ENCODE assay signal across 10 mouse cellular contexts in genomic region chr5:88575506-88576338, GRCm38 (mm10). TPM values are rescaled to one million over a fixed set of nuclear protein-coding genes. Genes with fewer than 3 reads are reported as not detected.
DNase-seq lines count a peak whose midpoint lies in the region; ATAC-seq lines count a peak whose summit lies in the region.
"Had no signal": no experiment of that assay in that cellular context is flagged by ENCODE, and none has a peak within 500 bp of the region (broad histone marks: within the 10 kb centered on the region; RNA-seq: fewer than 3 reads in every experiment).

No protein-coding gene starts in this region.

- no peak overlapping the region for H3K27ac ChIP-seq in forebrain, embryonic 14.5 days (ENCODE audit: low read depth, low read length)
- no peak overlapping the region for H3K27ac ChIP-seq in kidney, embryonic 16.5 days (ENCODE audit: low read length)
- no peak overlapping the region for H3K27ac ChIP-seq in midbrain, embryonic 15.5 days

- DNase-seq in left cerebral cortex, postnatal 4 days: peak; percentile 31
- no peak for DNase-seq in left cerebral cortex, postnatal 10 days (ENCODE audit: extremely low spot score in 1 of 2, low spot score in 2 of 2)
- peak; percentile 60 for DNase-seq in forebrain, embryonic 14.5 days (ENCODE audit: low spot score)
- DNase-seq in lung, postnatal 36 days: peak; percentile 58
- no peak for DNase-seq in left cerebral cortex, adult 11 months (ENCODE audit: low spot score)
- no peak for DNase-seq in layer of hippocampus, adult 8-10 months (ENCODE audit: low spot score in 2 of 2)
- DNase-seq: cerebellum, adult 18-20 months had no signal

- 0 out of 2 replicates have a peak, but pooled peaks cover 1% of the 10 kb centered on the region for H3K36me3 ChIP-seq in forebrain, embryonic 14.5 days (ENCODE audit: control insufficient read depth, insufficient read depth, low read length)
- 0 out of 2 replicates have a peak, but pooled peaks cover 5% of the 10 kb centered on the region for H3K36me3 ChIP-seq in kidney, embryonic 16.5 days (ENCODE audit: insufficient read depth, low read length)
- H3K36me3 ChIP-seq in midbrain, embryonic 15.5 days (replicated peaks): no peaks in the 10 kb centered on the region

- 68% methylated on average over 3 of the region's 3 CpGs for WGBS in forebrain, embryonic 14.5 days
- 59% methylated on average over 3 of the region's 3 CpGs for WGBS in kidney, embryonic 16.5 days
- WGBS in midbrain, embryonic 15.5 days: 75% methylated on average over 3 of the region's 3 CpGs

- no peak overlapping the region for H3K9ac ChIP-seq in forebrain, embryonic 14.5 days (ENCODE audit: low read length)
- H3K9ac ChIP-seq in kidney, embryonic 16.5 days (replicated peaks; ENCODE audit: low read length): no peak overlapping the region
- no peak overlapping the region for H3K9ac ChIP-seq in midbrain, embryonic 15.5 days

- H3K4me2 ChIP-seq in forebrain, embryonic 14.5 days (ENCODE audit: low read length): no peak overlapping the region
- no peak overlapping the region for H3K4me2 ChIP-seq in kidney, embryonic 16.5 days (replicated peaks; ENCODE audit: low read depth, low read length)
- no peak overlapping the region for H3K4me2 ChIP-seq in midbrain, embryonic 15.5 days

- intact Hi-C loops in left cerebral cortex, postnatal 4 days (cut with DNase I): no loop called here
- intact Hi-C loops in left cerebral cortex, postnatal 10 days (cut with DNase I): no loop called here

- no peaks in the 10 kb centered on the region for H3K27me3 ChIP-seq in forebrain, embryonic 14.5 days (replicated peaks; ENCODE audit: control insufficient read depth, insufficient read depth, low read length)
- no peaks in the 10 kb centered on the region for H3K27me3 ChIP-seq in kidney, embryonic 16.5 days (ENCODE audit: insufficient read depth, low read length)
- no peaks in the 10 kb centered on the region for H3K27me3 ChIP-seq in midbrain, embryonic 15.5 days (replicated peaks)

- H3K4me3 ChIP-seq in forebrain, embryonic 14.5 days (ENCODE audit: low read depth, low read length): no peak overlapping the region
- no peak overlapping the region for H3K4me3 ChIP-seq in kidney, embryonic 16.5 days (ENCODE audit: low read length)
- H3K4me3 ChIP-seq in midbrain, embryonic 15.5 days: no peak overlapping the region
- H3K4me3 ChIP-seq: myocyte had no signal

- no peaks in the 10 kb centered on the region for H3K4me1 ChIP-seq in forebrain, embryonic 14.5 days (ENCODE audit: control insufficient read depth, insufficient read depth, low read length)
- no peaks in the 10 kb centered on the region for H3K4me1 ChIP-seq in kidney, embryonic 16.5 days (ENCODE audit: insufficient read depth, low read length)
- no peaks in the 10 kb centered on the region for H3K4me1 ChIP-seq in midbrain, embryonic 15.5 days

- H3K9me3 ChIP-seq in forebrain, embryonic 14.5 days (replicated peaks; ENCODE audit: control insufficient read depth, low read length): no peaks in the 10 kb centered on the region
- H3K9me3 ChIP-seq in kidney, embryonic 16.5 days (ENCODE audit: low read length): no peaks in the 10 kb centered on the region
- H3K9me3 ChIP-seq in midbrain, embryonic 15.5 days: no peaks in the 10 kb centered on the region

- ATAC-seq in forebrain, embryonic 14.5 days: 0 out of 2 replicates have a peak, but pooled peaks have one; percentile 34
- ATAC-seq in kidney, embryonic 16.5 days (ENCODE audit: low FRiP score, low TSS enrichment): peak; percentile 54
- no peak for ATAC-seq in midbrain, embryonic 15.5 days (replicated peaks)

RNA-seq across cellular contexts. Expression of gene Rufy3, which starts 10.9 kb away (rescaled TPM):
- 100 to 1,000 TPM; 284 to 286 TPM for total RNA-seq in left cerebral cortex, postnatal 4 days (2021)
- 100 to 1,000 TPM; 217 to 229 TPM for total RNA-seq in left cerebral cortex, postnatal 10 days (2021)
- polyA plus RNA-seq in forebrain, embryonic 14.5 days (2014; fragmentation: Nextera tagmentation; extraction: Ambion mirVana): 155 and 210 TPM in 2 replicates
- polyA plus RNA-seq in kidney, embryonic 16.5 days (2015; fragmentation: Nextera tagmentation; extraction: Ambion mirVana): 15.3 and 16.8 TPM in 2 replicates
- 100 to 1,000 TPM; 157 to 193 (median 180) TPM for total RNA-seq in layer of hippocampus, adult 8-10 months (2022)
- polyA plus RNA-seq in midbrain, embryonic 15.5 days (2015; fragmentation: Nextera tagmentation; extraction: Ambion mirVana): 309 and 321 TPM in 2 replicates

RNA-seq across cellular contexts. Expression of gene Utp3, which starts 21.5 kb away (rescaled TPM):
- 10 to 100 TPM; 29.2 to 29.7 TPM for total RNA-seq in left cerebral cortex, postnatal 4 days (2021)
- total RNA-seq in left cerebral cortex, postnatal 10 days (2021): 10 to 100 TPM; 24.6 to 28.0 TPM
- polyA plus RNA-seq in forebrain, embryonic 14.5 days (2014; fragmentation: Nextera tagmentation; extraction: Ambion mirVana): 32.8 and 46.5 TPM in 2 replicates
- polyA plus RNA-seq in kidney, embryonic 16.5 days (2015; fragmentation: Nextera tagmentation; extraction: Ambion mirVana): 73.1 and 78.0 TPM in 2 replicates
- 10 to 100 TPM; 25.4 to 30.3 (median 28.2) TPM for total RNA-seq in layer of hippocampus, adult 8-10 months (2022)
- 45.1 and 46.9 TPM in 2 replicates for polyA plus RNA-seq in midbrain, embryonic 15.5 days (2015; fragmentation: Nextera tagmentation; extraction: Ambion mirVana)

RNA-seq across cellular contexts. Expression of gene Jchain, which starts 48.0 kb away (rescaled TPM):
- under 1 TPM; 0.30 to 0.52 TPM for total RNA-seq in left cerebral cortex, postnatal 4 days (2021)
- total RNA-seq in left cerebral cortex, postnatal 10 days (2021): under 1 TPM; 0.39 to 0.49 TPM
- polyA plus RNA-seq in forebrain, embryonic 14.5 days (2014; fragmentation: Nextera tagmentation; extraction: Ambion mirVana): 0.17 TPM in 1 of 2 replicates, not detected in the other
- polyA plus RNA-seq in kidney, embryonic 16.5 days (2015; fragmentation: Nextera tagmentation; extraction: Ambion mirVana): 0.11 and 0.17 TPM in 2 replicates
- under 1 TPM; 0.23 to 0.39 (median 0.32) TPM for total RNA-seq in layer of hippocampus, adult 8-10 months (2022)
- polyA plus RNA-seq in midbrain, embryonic 15.5 days (2015; fragmentation: Nextera tagmentation; extraction: Ambion mirVana): 0.11 and 0.31 TPM in 2 replicates

Comparison
In these comparisons a context has a peak if more than half of its experiments do, and no peak if none do; other contexts are left out.
1. DNase-seq: peak in left cerebral cortex, postnatal 4 days (single experiment), forebrain, embryonic 14.5 days (single experiment) and lung, postnatal 36 days (single experiment); none in left cerebral cortex, postnatal 10 days (0 of 2), left cerebral cortex, adult 11 months (single experiment) and layer of hippocampus, adult 8-10 months (0 of 2).